Mouse (Mus musculus): ENCODE results near the gene Lap3. TPM values are rescaled to one million over a fixed set of nuclear protein-coding genes. Genes with fewer than 3 reads are reported as not detected.

The Lap3 gene
- polyA plus RNA-seq, 1 experiment from 2014 or later: 112 TPM

DNA sequence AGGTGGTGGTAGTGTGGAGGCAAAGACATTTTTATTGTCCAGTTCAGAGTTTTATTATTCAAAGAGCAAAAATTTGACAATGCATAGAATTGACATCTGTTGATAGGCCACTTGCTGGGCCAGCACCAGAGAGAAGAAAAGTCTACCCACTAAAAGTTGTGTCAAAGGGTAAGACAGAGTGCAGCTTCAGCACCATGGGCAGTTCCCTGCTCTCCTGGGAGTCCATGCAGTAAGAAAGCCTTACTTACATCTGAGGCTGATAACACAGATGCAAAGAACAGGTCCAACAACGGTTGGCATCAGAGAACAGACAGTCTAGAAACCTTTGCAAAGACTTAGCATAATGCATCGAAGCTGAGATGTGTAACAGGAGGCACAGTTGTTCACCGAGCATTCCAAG lies 36.5 kb downstream of the Lap3 start:
- Histone ChIP-seq H3K9me3 (ENCODE audit: control insufficient read depth, low read length) (no peaks in the 10 kb centered on the region), H3K4me1 (ENCODE audit: control insufficient read depth, insufficient read depth, low read length) (no peaks in the 10 kb centered on the region), H3K4me2 (replicated peaks; ENCODE audit: low read depth, low read length) (no peak overlapping the region), H3K27ac (ENCODE audit: low read depth, low read length) (no peak overlapping the region), H3K4me3 (ENCODE audit: low read length) (no peak overlapping the region), H3K9ac (ENCODE audit: low read depth, low read length) (no peak overlapping the region), H3K27me3 (ENCODE audit: control insufficient read depth, insufficient read depth, low read length) (no peaks in the 10 kb centered on the region), H3K36me3 (ENCODE audit: control insufficient read depth, insufficient read depth, low read length) (peaks cover 52% of the 10 kb centered on the region)
- no peak for ATAC-seq (ENCODE audit: low FRiP score, low TSS enrichment)
- 87% methylated on average over 3 of the region's 3 CpGs for whole genome bisulfite sequencing

DNA sequence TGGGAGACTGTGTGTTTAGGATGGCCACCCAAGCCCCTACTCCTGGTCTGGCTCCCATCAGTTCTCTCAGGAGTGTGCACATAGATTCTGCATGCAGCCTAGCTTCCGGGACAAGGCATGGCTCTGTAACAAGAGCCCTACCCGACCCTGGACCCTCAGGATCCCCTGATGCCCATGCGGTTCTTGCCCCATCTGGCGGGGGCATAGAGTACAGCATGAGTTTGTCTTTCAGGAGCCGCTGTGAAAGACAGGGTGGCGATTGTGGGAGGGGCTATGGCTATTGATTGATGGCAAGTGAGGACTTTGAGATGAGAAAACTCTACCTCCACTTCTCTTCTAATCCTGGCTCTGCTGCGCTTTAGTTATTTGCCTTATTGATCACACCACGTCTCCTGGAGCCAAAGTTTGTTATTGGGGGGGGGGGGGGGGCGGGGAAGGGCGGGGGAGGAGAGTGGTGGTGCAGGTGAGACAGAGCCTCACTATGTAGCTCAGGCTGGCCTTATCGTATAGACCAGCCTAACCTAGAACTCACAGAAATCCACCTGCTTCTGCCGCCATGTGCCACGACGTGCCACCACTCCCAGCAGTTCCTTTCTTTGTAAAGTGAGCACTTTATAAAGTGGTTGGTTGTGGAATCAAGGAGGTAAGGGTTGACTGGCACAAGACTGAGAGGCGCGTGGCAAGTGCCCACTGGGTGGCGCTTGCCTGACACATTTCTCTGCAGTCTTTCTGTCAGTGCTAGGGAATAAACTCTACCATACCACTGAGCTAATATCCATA lies 41.3 kb downstream of the Lap3 start:
- no peak overlapping the region for H3K4me2 ChIP-seq (replicated peaks; ENCODE audit: low read depth, low read length)
- peaks cover 11% of the 10 kb centered on the region; the same call in 1 of the 2 replicates for H3K36me3 ChIP-seq (ENCODE audit: control insufficient read depth, insufficient read depth, low read length)
- peak; percentile 86 for ATAC-seq (ENCODE audit: low FRiP score, low TSS enrichment)
- no peaks in the 10 kb centered on the region for H3K4me1 ChIP-seq (ENCODE audit: control insufficient read depth, insufficient read depth, low read length)
- H3K9me3 ChIP-seq (ENCODE audit: control insufficient read depth, low read length): no peaks in the 10 kb centered on the region
- H3K9ac ChIP-seq (ENCODE audit: low read depth, low read length): no peak overlapping the region
- 7% methylated on average over 15 of the region's 17 CpGs for WGBS
- no peaks in the 10 kb centered on the region for H3K27me3 ChIP-seq (ENCODE audit: control insufficient read depth, insufficient read depth, low read length)
- H3K4me3 ChIP-seq (ENCODE audit: low read length): no peak overlapping the region
- no peak overlapping the region for H3K27ac ChIP-seq (ENCODE audit: low read depth, low read length)

DNA sequence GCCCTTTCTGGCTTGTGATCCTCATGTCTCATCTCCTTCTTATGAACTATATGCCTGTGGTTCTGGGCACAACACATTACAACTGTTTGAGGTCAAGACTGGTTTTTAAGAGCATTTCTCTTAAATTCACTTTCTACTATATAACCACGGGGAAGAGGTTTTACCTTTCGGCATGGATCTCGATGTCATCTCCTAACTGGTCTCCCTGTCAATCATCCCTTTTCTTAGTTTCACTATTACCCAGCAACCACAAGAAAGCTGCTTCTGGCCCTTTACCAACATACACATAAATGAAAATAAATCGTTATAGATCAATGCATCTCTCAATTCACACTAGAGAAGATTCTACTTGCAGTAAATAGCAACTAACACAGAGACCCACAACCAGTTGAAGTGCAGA lies 42.0 kb downstream of the Lap3 start:
- no peak overlapping the region for H3K4me3 ChIP-seq (ENCODE audit: low read length)
- WGBS: 71% methylated on average over 4 of the region's 4 CpGs
- H3K36me3 ChIP-seq (ENCODE audit: control insufficient read depth, insufficient read depth, low read length): 0 out of 2 replicates have a peak, but pooled peaks cover 9% of the 10 kb centered on the region
- H3K27ac ChIP-seq (ENCODE audit: low read depth, low read length): no peak overlapping the region
- H3K9me3 ChIP-seq (ENCODE audit: control insufficient read depth, low read length): no peaks in the 10 kb centered on the region
- H3K9ac ChIP-seq (ENCODE audit: low read depth, low read length): no peak overlapping the region
- no peaks in the 10 kb centered on the region for H3K27me3 ChIP-seq (ENCODE audit: control insufficient read depth, insufficient read depth, low read length)
- no peak for ATAC-seq (ENCODE audit: low FRiP score, low TSS enrichment)
- H3K4me1 ChIP-seq (ENCODE audit: control insufficient read depth, insufficient read depth, low read length): no peaks in the 10 kb centered on the region
- H3K4me2 ChIP-seq (replicated peaks; ENCODE audit: low read depth, low read length): no peak overlapping the region

DNA sequence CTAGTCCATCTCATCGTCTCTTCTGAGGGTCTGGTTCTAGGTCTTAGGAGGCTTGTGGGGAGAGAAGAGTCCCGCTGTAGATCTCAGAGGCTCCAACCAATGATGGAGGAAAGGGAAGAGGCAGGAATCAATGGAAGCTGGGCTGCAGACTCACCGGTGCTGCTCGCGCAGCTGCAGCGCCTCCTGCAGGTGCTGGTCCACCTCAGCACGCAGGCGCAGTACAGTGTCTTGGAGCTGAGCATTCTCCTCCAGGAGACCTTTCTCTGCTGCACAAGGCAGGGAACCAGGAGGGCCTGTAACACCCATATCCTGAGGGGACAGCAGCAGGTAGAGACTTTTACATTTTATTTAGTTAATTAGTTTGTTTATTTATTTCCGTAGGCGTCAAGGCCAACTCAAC lies 46.3 kb downstream of the Lap3 start:
- H3K36me3 ChIP-seq (ENCODE audit: control insufficient read depth, insufficient read depth, low read length): no peaks in the 10 kb centered on the region
- WGBS: 67% methylated on average over 10 of the region's 10 CpGs
- no peak overlapping the region for H3K9ac ChIP-seq (ENCODE audit: low read depth, low read length)
- no peak for ATAC-seq (ENCODE audit: low FRiP score, low TSS enrichment)
- no peak overlapping the region for H3K27ac ChIP-seq (ENCODE audit: low read depth, low read length)
- H3K4me3 ChIP-seq (ENCODE audit: low read length): no peak overlapping the region
- no peak overlapping the region for H3K4me2 ChIP-seq (replicated peaks; ENCODE audit: low read depth, low read length)
- no peaks in the 10 kb centered on the region for H3K9me3 ChIP-seq (ENCODE audit: control insufficient read depth, low read length)
- no peaks in the 10 kb centered on the region for H3K27me3 ChIP-seq (ENCODE audit: control insufficient read depth, insufficient read depth, low read length)
- H3K4me1 ChIP-seq (ENCODE audit: control insufficient read depth, insufficient read depth, low read length): no peaks in the 10 kb centered on the region

DNA sequence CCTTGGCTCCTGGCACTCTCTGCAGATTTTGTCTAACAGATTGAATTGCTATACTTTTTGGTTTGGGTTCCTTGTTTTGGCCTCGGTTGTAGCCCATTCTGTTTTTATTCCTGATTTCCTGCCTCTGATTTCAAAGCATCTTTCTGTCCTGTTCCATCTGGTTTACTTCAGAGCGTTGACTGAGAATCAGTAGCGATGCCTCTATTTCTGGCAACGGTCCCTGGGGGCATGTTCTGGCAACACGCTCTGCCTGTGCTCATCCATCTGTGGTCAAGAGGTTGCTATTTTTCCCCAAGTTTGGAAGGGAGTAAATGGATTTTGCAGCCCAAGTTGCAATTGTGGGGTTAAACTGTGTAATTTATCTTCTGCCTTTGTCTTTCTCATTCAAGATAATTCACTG lies 50.2 kb downstream of the Lap3 start:
- H3K36me3 ChIP-seq (ENCODE audit: control insufficient read depth, insufficient read depth, low read length): no peaks in the 10 kb centered on the region
- WGBS: 27% methylated on average over 5 of the region's 5 CpGs
- no peak overlapping the region for H3K4me2 ChIP-seq (replicated peaks; ENCODE audit: low read depth, low read length)
- ATAC-seq (ENCODE audit: low FRiP score, low TSS enrichment): no peak
- no peak overlapping the region for H3K27ac ChIP-seq (ENCODE audit: low read depth, low read length)
- no peaks in the 10 kb centered on the region for H3K27me3 ChIP-seq (ENCODE audit: control insufficient read depth, insufficient read depth, low read length)
- H3K9me3 ChIP-seq (ENCODE audit: control insufficient read depth, low read length): no peaks in the 10 kb centered on the region
- H3K4me3 ChIP-seq (ENCODE audit: low read length): no peak overlapping the region
- no peak overlapping the region for H3K9ac ChIP-seq (ENCODE audit: low read depth, low read length)
- H3K4me1 ChIP-seq (ENCODE audit: control insufficient read depth, insufficient read depth, low read length): no peaks in the 10 kb centered on the region

DNA sequence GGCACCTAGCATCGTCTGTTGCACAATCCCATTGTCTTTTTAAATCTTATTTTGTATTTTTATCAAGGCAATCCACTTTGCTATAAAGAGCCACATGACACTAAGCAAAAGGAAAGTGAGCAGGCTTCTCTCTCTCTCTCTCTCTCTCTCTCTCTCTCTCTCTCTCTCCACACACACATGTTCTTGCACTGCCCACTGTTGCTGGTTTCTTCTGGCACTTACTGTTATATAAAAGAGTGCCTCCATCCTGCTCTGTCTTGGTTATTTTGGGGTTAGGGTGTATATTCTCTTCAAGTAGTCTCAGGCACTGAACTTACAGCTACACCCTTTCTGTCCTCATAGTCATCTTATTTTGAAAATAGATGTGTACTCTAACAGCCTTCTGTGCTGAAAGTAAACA lies 56.4 kb downstream of the Lap3 start:
- 95% methylated on average over 1 of the region's 1 CpGs for WGBS
- H3K9me3 ChIP-seq (ENCODE audit: control insufficient read depth, low read length): no peaks in the 10 kb centered on the region
- H3K4me3 ChIP-seq (ENCODE audit: low read length): no peak overlapping the region
- no peak overlapping the region for H3K4me2 ChIP-seq (replicated peaks; ENCODE audit: low read depth, low read length)
- H3K27me3 ChIP-seq (ENCODE audit: control insufficient read depth, insufficient read depth, low read length): no peaks in the 10 kb centered on the region
- H3K4me1 ChIP-seq (ENCODE audit: control insufficient read depth, insufficient read depth, low read length): no peaks in the 10 kb centered on the region
- no peaks in the 10 kb centered on the region for H3K36me3 ChIP-seq (ENCODE audit: control insufficient read depth, insufficient read depth, low read length)
- H3K27ac ChIP-seq (ENCODE audit: low read depth, low read length): no peak overlapping the region
- no peak overlapping the region for H3K9ac ChIP-seq (ENCODE audit: low read depth, low read length)
- ATAC-seq (ENCODE audit: low FRiP score, low TSS enrichment): no peak

Other genes with a start within 250 kb of the Lap3 start
- 134 and 146 TPM in 2 replicates for gene Qdpr, start 43.1 kb upstream of the Lap3 start, polyA plus RNA-seq (2014; fragmentation: Nextera tagmentation; extraction: Ambion mirVana)
- not detected in 2 replicates for gene Clrn2, start 39.6 kb upstream of the Lap3 start, polyA plus RNA-seq (2014; fragmentation: Nextera tagmentation; extraction: Ambion mirVana)
- 265 and 309 TPM in 2 replicates for gene Med28, start 26.9 kb downstream of the Lap3 start, polyA plus RNA-seq (2014; fragmentation: Nextera tagmentation; extraction: Ambion mirVana)
- 0.73 and 1.9 TPM in 2 replicates for gene Fam184b, start 146.2 kb downstream of the Lap3 start, polyA plus RNA-seq (2014; fragmentation: Nextera tagmentation; extraction: Ambion mirVana)
- 54.3 and 71.0 TPM in 2 replicates for gene Ncapg, start 176.5 kb downstream of the Lap3 start, polyA plus RNA-seq (2014; fragmentation: Nextera tagmentation; extraction: Ambion mirVana)

Measured in kidney, embryonic 14.5 days (tissue).